Mouse (Mus musculus) midbrain, embryonic 15.5 days (tissue): ENCODE measurements around the gene Gprc5b. TPM values are rescaled to one million over a fixed set of nuclear protein-coding genes. Genes with fewer than 3 reads are reported as not detected.

Source experiments
- ATAC-seq: fragments of 200-750 bp; cut with Nextera tagmentation; replicated peaks from 2 replicates; pipeline ENCODE4 v1.8.0; 2017; ENCODE audit warnings: moderate TSS enrichment
- H3K27ac ChIP-seq: fragments of 300-500 bp; sonication (generic); 2 replicates; pipeline ENCODE4 v1.5.1; 2015; ENCODE audit warnings: mild to moderate bottlenecking, inconsistent platforms
- H3K27me3 ChIP-seq: fragments of 300-500 bp; sonication (generic); replicated peaks from 2 replicates; pipeline ENCODE4 v1.6.1; 2015; ENCODE audit warnings: inconsistent platforms
- H3K36me3 ChIP-seq: fragments of 300-500 bp; sonication (generic); replicated peaks from 2 replicates; pipeline ENCODE4 v1.6.1; 2015; ENCODE audit warnings: inconsistent platforms
- H3K4me1 ChIP-seq: fragments of 300-500 bp; sonication (generic); 2 replicates; pipeline ENCODE4 v1.6.1; 2015; ENCODE audit warnings: inconsistent platforms
- H3K4me2 ChIP-seq: fragments of 300-500 bp; sonication (generic); 2 replicates; pipeline ENCODE4 v1.6.1; 2015; ENCODE audit warnings: inconsistent platforms, mild to moderate bottlenecking, moderate library complexity
- H3K4me3 ChIP-seq: fragments of 300-500 bp; sonication (generic); 2 replicates; pipeline ENCODE4 v1.5.1; 2015; ENCODE audit warnings: mild to moderate bottlenecking, inconsistent platforms
- H3K9ac ChIP-seq: fragments of 300-500 bp; sonication (generic); 2 replicates; pipeline ENCODE4 v1.6.1; 2015; ENCODE audit warnings: mild to moderate bottlenecking, inconsistent platforms
- H3K9me3 ChIP-seq: fragments of 300-500 bp; sonication (generic); 2 replicates; pipeline ENCODE4 v1.6.1; 2016; ENCODE audit warnings: inconsistent platforms
- WGBS: fragments of 180-500 bp; shearing (Covaris S2); methylation state at CpG from one replicate; pipeline ENCODE4 v1.1.7; 2015; ENCODE audit warnings: mixed read lengths; 5-methylcytosine and 5-hydroxymethylcytosine counted together
- polyA plus RNA-seq: library from polyadenylated mRNA; unstranded; fragments of >200 nt; fragmentation: Nextera tagmentation; extraction: Ambion mirVana; gene quantifications from 2 replicates; pipeline ENCODE4 v1.2.1, GENCODE M21; 2015

Gprc5b gene
- polyA plus RNA-seq, 1 experiment from 2014 or later = 6.1 TPM

GRCm38 (mm10) chr7:118983961-118984360 is 11.1 kb downstream of the Gprc5b start:
- H3K27me3 ChIP-seq = no peaks in the 10 kb centered on the region
- ATAC-seq = no peak
- 0 out of 2 replicates have a peak, but pooled peaks cover 3% of the 10 kb centered on the region for H3K4me1 ChIP-seq
- no peaks in the 10 kb centered on the region for H3K9me3 ChIP-seq
- H3K4me3 ChIP-seq = no peak overlapping the region
- H3K9ac ChIP-seq = no peak overlapping the region
- H3K36me3 ChIP-seq = no peaks in the 10 kb centered on the region
- H3K4me2 ChIP-seq = no peak overlapping the region
- WGBS = 81% methylated on average over 19 of the region's 19 CpGs
- no peak overlapping the region for H3K27ac ChIP-seq

DNA sequence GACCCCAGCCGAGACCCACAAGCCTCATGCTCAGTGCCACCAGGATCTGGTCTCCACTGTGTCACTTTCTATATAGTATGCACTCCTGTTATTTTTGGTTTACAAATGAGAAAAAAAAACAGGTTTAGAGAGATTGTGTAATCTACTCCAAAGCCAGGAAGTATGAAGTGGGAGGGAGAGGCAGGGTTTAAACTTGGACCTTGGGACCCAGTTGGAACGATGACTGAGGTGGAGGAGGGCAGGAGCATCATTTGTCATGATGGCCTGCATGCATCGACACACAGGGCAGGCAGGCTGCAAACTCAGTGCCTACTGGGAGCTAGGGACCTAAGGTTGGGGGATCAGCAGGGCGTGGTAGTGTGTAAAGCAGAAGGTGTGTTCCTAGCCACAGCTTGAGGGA is 12.4 kb downstream of the Gprc5b start:
- H3K36me3 ChIP-seq = no peaks in the 10 kb centered on the region
- ATAC-seq = no peak
- H3K9me3 ChIP-seq = no peaks in the 10 kb centered on the region
- 89% methylated on average over 4 of the region's 4 CpGs for WGBS
- no peak overlapping the region for H3K9ac ChIP-seq
- no peak overlapping the region for H3K4me2 ChIP-seq
- H3K4me1 ChIP-seq = 0 out of 2 replicates have a peak, but pooled peaks cover 3% of the 10 kb centered on the region
- no peak overlapping the region for H3K4me3 ChIP-seq
- no peaks in the 10 kb centered on the region for H3K27me3 ChIP-seq
- H3K27ac ChIP-seq = no peak overlapping the region

- WGBS = 88% methylated on average over 5 of the region's 5 CpGs
- peaks cover 6% of the 10 kb centered on the region; the same call in 1 of the 2 replicates for H3K4me1 ChIP-seq
- no peak overlapping the region for H3K4me2 ChIP-seq
Observed at GRCm38 (mm10) chr7:118981831-118982230, 13.2 kb downstream of the Gprc5b start.

GRCm38 (mm10) chr7:118981346-118981745 is 13.7 kb downstream of the Gprc5b start:
- H3K4me2 ChIP-seq = no peak overlapping the region
- H3K4me3 ChIP-seq = no peak overlapping the region
- 73% methylated on average over 4 of the region's 4 CpGs for WGBS
- H3K4me1 ChIP-seq = peaks cover 10% of the 10 kb centered on the region; the same call in 1 of the 2 replicates
- no peak for ATAC-seq
- no peak overlapping the region for H3K9ac ChIP-seq
- no peak overlapping the region for H3K27ac ChIP-seq
- no peaks in the 10 kb centered on the region for H3K27me3 ChIP-seq
- H3K36me3 ChIP-seq = no peaks in the 10 kb centered on the region
- no peaks in the 10 kb centered on the region for H3K9me3 ChIP-seq

More at GRCm38 (mm10) chr7:118981831-118982230, 13.2 kb downstream of the Gprc5b start:
- no peak for ATAC-seq
- Histone ChIP-seq H3K4me3 (no peak overlapping the region), H3K36me3 (no peaks in the 10 kb centered on the region), H3K9me3 (no peaks in the 10 kb centered on the region), H3K27ac (no peak overlapping the region), H3K27me3 (no peaks in the 10 kb centered on the region), H3K9ac (no peak overlapping the region)

- ATAC-seq = no peak
- 90% methylated on average over 9 of the region's 9 CpGs for WGBS
- H3K9ac ChIP-seq = no peak overlapping the region
- peaks cover 10% of the 10 kb centered on the region; the same call in 1 of the 2 replicates for H3K4me1 ChIP-seq
- H3K36me3 ChIP-seq = no peaks in the 10 kb centered on the region
- no peak overlapping the region for H3K27ac ChIP-seq
- H3K9me3 ChIP-seq = no peaks in the 10 kb centered on the region
- H3K4me2 ChIP-seq = no peak overlapping the region
- no peak overlapping the region for H3K4me3 ChIP-seq
- no peaks in the 10 kb centered on the region for H3K27me3 ChIP-seq
Observed at GRCm38 (mm10) chr7:118979708-118980107, 15.3 kb downstream of the Gprc5b start.

GRCm38 (mm10) chr7:118979121-118979520 is 15.9 kb downstream of the Gprc5b start:
- 89% methylated on average over 7 of the region's 7 CpGs for WGBS
- no peak for ATAC-seq
- H3K4me3 ChIP-seq = no peak overlapping the region
- H3K4me1 ChIP-seq = peaks cover 10% of the 10 kb centered on the region; the same call in 1 of the 2 replicates
- no peaks in the 10 kb centered on the region for H3K36me3 ChIP-seq
- no peak overlapping the region for H3K4me2 ChIP-seq
- no peaks in the 10 kb centered on the region for H3K27me3 ChIP-seq
- H3K9ac ChIP-seq = no peak overlapping the region
- no peak overlapping the region for H3K27ac ChIP-seq
- H3K9me3 ChIP-seq = no peaks in the 10 kb centered on the region

DNA sequence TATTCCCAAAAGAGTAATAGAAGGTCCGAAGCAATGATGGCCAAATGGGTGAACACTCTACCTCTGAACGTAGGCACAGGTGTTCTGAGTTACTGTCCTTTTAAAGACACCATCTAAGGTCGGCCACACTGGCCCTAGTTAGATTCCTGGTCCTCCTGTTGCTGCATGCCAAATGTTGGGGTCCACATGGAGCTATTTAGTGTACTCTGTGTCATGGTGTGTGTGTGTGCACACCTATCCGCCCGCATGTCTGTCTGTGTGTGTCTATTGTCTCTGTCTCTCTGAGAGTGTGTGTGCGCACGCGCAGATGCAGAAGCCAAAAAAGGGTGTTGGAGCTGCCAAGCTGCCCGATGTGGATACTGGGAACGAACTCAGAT is 17.9 kb downstream of the Gprc5b start:
- Histone ChIP-seq H3K27me3 (no peaks in the 10 kb centered on the region), H3K4me3 (no peak overlapping the region), H3K9ac (no peak overlapping the region), H3K4me2 (no peak overlapping the region), H3K4me1 (peaks cover 15% of the 10 kb centered on the region; the same call in 1 of the 2 replicates), H3K27ac (peak overlapping the region; percentile 70), H3K36me3 (no peaks in the 10 kb centered on the region), H3K9me3 (no peaks in the 10 kb centered on the region)
- no peak for ATAC-seq
- 69% methylated on average over 10 of the region's 10 CpGs for WGBS

GRCm38 (mm10) chr7:118976414-118977166 is 18.4 kb downstream of the Gprc5b start:
- peak overlapping the region; percentile 70 for H3K27ac ChIP-seq
- peak overlapping the region; percentile 33 for H3K4me2 ChIP-seq
- H3K4me1 ChIP-seq = peaks cover 15% of the 10 kb centered on the region; the same call in 1 of the 2 replicates
- 24% methylated on average over 14 of the region's 14 CpGs for WGBS
- no peak overlapping the region for H3K9ac ChIP-seq
- no peaks in the 10 kb centered on the region for H3K36me3 ChIP-seq
- no peaks in the 10 kb centered on the region for H3K27me3 ChIP-seq
- H3K4me3 ChIP-seq = no peak overlapping the region; the same call in 1 of the 2 replicates
- H3K9me3 ChIP-seq = no peaks in the 10 kb centered on the region
- peak; percentile 45 for ATAC-seq

- H3K36me3 ChIP-seq = no peaks in the 10 kb centered on the region
- H3K27ac ChIP-seq = peak overlapping the region; percentile 70
- peak; percentile 3; the same call in 1 of the 2 replicates for ATAC-seq
- WGBS = 75% methylated on average over 3 of the region's 3 CpGs
- no peaks in the 10 kb centered on the region for H3K9me3 ChIP-seq
- H3K4me1 ChIP-seq = peaks cover 15% of the 10 kb centered on the region; the same call in 1 of the 2 replicates
- H3K4me2 ChIP-seq = peak overlapping the region; percentile 33
- no peaks in the 10 kb centered on the region for H3K27me3 ChIP-seq
- H3K4me3 ChIP-seq = no peak overlapping the region
- no peak overlapping the region for H3K9ac ChIP-seq
Observed at GRCm38 (mm10) chr7:118975837-118976236, 19.2 kb downstream of the Gprc5b start.

DNA sequence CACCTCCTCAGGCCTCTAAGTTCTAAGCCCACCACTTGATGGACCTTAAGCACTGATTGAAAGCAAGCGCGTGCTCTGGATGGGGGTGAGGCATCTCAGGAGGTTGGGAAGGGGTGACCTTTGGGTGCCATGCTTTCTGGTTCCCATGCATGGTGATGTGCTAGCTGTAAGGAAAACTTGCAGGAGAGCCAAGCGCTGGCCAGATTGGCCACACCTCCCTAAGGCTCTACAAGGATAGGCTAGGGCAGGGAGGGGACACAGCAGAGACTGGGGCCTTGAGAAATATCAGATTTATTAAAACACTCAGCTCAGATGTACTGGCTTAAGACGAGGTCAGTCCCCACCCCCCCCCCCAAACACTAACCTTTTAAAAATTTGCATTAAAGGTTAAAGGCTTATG is 21.6 kb downstream of the Gprc5b start:
- ATAC-seq = no peak
- no peaks in the 10 kb centered on the region for H3K36me3 ChIP-seq
- no peak overlapping the region for H3K27ac ChIP-seq
- H3K27me3 ChIP-seq = no peaks in the 10 kb centered on the region
- peaks cover 15% of the 10 kb centered on the region; the same call in 1 of the 2 replicates for H3K4me1 ChIP-seq
- 87% methylated on average over 4 of the region's 4 CpGs for WGBS
- H3K9ac ChIP-seq = no peak overlapping the region
- H3K4me2 ChIP-seq = no peak overlapping the region
- no peak overlapping the region for H3K4me3 ChIP-seq
- no peaks in the 10 kb centered on the region for H3K9me3 ChIP-seq

DNA sequence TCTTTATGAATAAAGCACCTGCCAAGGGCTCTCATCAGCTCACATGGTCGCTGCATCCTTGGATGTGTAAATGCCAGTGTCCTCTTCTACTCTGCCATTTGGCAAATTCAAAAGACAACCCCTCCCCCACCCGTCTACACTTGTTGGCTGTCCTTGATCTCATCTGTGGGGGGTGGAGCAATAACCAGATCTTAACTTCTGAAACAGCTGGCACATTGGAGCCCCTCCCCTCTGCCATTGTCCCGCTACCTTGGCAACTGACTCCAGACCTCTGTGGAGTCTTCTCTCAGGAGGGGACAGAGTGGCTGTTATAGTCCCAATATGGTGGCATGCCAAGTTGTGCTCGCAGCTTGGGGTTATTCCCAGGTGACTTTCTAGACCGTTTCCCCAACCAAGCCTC is 22.7 kb downstream of the Gprc5b start:
- no peaks in the 10 kb centered on the region for H3K9me3 ChIP-seq
- H3K4me2 ChIP-seq = no peak overlapping the region
- no peak overlapping the region for H3K4me3 ChIP-seq
- WGBS = 36% methylated on average over 5 of the region's 5 CpGs
- ATAC-seq = peak; percentile 46; the same call in 1 of the 2 replicates
- no peak overlapping the region for H3K27ac ChIP-seq
- no peaks in the 10 kb centered on the region for H3K27me3 ChIP-seq
- H3K36me3 ChIP-seq = no peaks in the 10 kb centered on the region
- no peak overlapping the region for H3K9ac ChIP-seq
- H3K4me1 ChIP-seq = peaks cover 15% of the 10 kb centered on the region; the same call in 1 of the 2 replicates

DNA sequence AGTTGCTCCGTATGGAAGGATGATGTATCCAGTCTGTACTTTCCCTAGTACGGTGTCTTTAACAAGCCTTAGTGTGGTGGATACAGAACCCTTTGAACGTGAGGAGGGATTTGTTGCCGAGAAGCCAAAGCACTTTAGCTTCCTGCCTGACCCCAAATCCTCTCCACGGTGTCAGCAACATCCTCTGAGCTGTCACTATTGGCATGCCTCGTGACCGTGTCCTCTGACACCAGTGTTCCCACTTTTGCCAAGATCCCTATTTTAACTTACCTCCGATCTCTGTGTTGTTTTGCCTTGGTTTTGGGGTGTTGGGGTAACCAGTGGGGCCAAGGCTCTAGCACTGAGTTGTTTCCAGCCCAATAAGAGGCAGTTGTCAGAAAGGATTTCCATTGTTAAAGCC is 23.5 kb downstream of the Gprc5b start:
- ATAC-seq = no peak
- WGBS = 71% methylated on average over 8 of the region's 8 CpGs
- Histone ChIP-seq H3K4me2 (no peak overlapping the region), H3K27ac (no peak overlapping the region), H3K4me1 (peaks cover 9% of the 10 kb centered on the region; the same call in 1 of the 2 replicates), H3K4me3 (no peak overlapping the region), H3K9me3 (no peaks in the 10 kb centered on the region), H3K27me3 (no peaks in the 10 kb centered on the region), H3K36me3 (no peaks in the 10 kb centered on the region), H3K9ac (no peak overlapping the region)

DNA sequence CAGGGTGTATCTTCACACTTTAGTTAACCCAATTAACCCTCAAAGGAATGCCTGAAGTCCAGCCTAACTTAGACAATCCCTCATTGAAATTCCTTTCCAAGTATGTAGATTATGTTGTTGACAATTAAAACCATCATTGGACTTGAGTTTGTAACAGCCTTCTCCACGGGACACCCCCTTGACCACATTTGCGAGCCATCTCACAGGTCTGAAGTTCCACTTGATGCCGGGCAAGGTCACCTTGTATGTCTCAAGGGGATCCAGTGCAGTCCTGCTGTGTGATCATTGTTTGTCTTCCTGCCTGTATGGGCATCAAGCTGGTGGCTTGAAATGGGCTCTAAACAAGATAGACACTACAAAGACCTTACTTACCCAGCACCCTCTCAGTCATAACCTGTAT is 26.1 kb downstream of the Gprc5b start:
- Histone ChIP-seq H3K4me1 (peaks cover 5% of the 10 kb centered on the region; the same call in 1 of the 2 replicates), H3K4me3 (no peak overlapping the region), H3K9ac (no peak overlapping the region), H3K27ac (no peak overlapping the region), H3K9me3 (no peaks in the 10 kb centered on the region), H3K27me3 (no peaks in the 10 kb centered on the region), H3K4me2 (no peak overlapping the region), H3K36me3 (no peaks in the 10 kb centered on the region)
- no peak for ATAC-seq
- WGBS = 78% methylated on average over 3 of the region's 3 CpGs
